Mouse (Mus musculus) intestine, postnatal 0 days (tissue): ENCODE measurements around the gene Aatk. TPM values are rescaled to one million over a fixed set of nuclear protein-coding genes. Genes with fewer than 3 reads are reported as not detected.
A peak's percentile ranks its signal among the peaks of the same experiment; 100 is the strongest.

Experiments
- ATAC-seq: fragments of 200-750 bp; cut with Nextera tagmentation; 2 replicates; pipeline ENCODE4 v1.8.0; 2017; ENCODE audit warnings: mild to moderate bottlenecking, moderate TSS enrichment, moderate library complexity
- H3K27ac ChIP-seq: fragments of 300-500 bp; sonication (generic); 2 replicates; pipeline ENCODE4 v1.5.1; 2014; ENCODE audit warnings: mild to moderate bottlenecking, low read depth, low read length, moderate library complexity
- H3K27me3 ChIP-seq: fragments of 300-500 bp; sonication (generic); replicated peaks from 2 replicates; pipeline ENCODE4 v1.6.1; 2014; ENCODE audit warnings: low read length, mixed read lengths; ENCODE audit not compliant: control insufficient read depth, insufficient read depth
- H3K36me3 ChIP-seq: fragments of 300-500 bp; sonication (generic); 2 replicates; pipeline ENCODE4 v1.6.1; 2014; ENCODE audit warnings: mild to moderate bottlenecking, moderate library complexity; ENCODE audit not compliant: control insufficient read depth, insufficient read depth
- H3K4me1 ChIP-seq: fragments of 300-500 bp; sonication (generic); replicated peaks from 2 replicates; pipeline ENCODE4 v1.6.1; 2014; ENCODE audit warnings: antibody characterized with exemption, low read length, mixed read lengths; ENCODE audit not compliant: control insufficient read depth, insufficient read depth
- H3K4me2 ChIP-seq: fragments of 300-500 bp; sonication (generic); replicated peaks from 2 replicates; pipeline ENCODE4 v1.6.1; 2014; ENCODE audit warnings: low read depth, mild to moderate bottlenecking, moderate library complexity
- H3K4me3 ChIP-seq: fragments of 300-500 bp; sonication (generic); 2 replicates; pipeline ENCODE4 v1.5.1; 2014; ENCODE audit warnings: low read depth, low read length
- H3K9ac ChIP-seq: fragments of 300-500 bp; sonication (generic); 2 replicates; pipeline ENCODE4 v1.6.1; 2014; ENCODE audit warnings: mild to moderate bottlenecking, low read depth, low read length
- H3K9me3 ChIP-seq: fragments of 300-500 bp; sonication (generic); 2 replicates; pipeline ENCODE4 v1.6.1; 2016; ENCODE audit warnings: mixed run types; ENCODE audit not compliant: control insufficient read depth
- CTCF ChIP-seq: sonication (generic); IDR thresholded peaks from 2 replicates; pipeline ENCODE4 v1.5.1; 2016; ENCODE audit warnings: low read depth, mild to moderate bottlenecking, control low read depth, antibody characterized with exemption, moderate library complexity
- WGBS: fragments of 180-500 bp; shearing (Covaris S2); extraction: QIAGEN DNeasy Blood & Tissue Kit; methylation state at CpG from one replicate; pipeline ENCODE4 v1.1.7; 2014; 5-methylcytosine and 5-hydroxymethylcytosine counted together
- polyA plus RNA-seq: library from polyadenylated mRNA; unstranded; fragments of >200 nt; fragmentation: Nextera tagmentation; extraction: Ambion mirVana; gene quantifications from 2 replicates; pipeline ENCODE4 v1.2.1, GENCODE M21; 2015

Gene Aatk
- polyA plus RNA-seq, 1 experiment from 2014 or later: 1.7 TPM

DNA sequence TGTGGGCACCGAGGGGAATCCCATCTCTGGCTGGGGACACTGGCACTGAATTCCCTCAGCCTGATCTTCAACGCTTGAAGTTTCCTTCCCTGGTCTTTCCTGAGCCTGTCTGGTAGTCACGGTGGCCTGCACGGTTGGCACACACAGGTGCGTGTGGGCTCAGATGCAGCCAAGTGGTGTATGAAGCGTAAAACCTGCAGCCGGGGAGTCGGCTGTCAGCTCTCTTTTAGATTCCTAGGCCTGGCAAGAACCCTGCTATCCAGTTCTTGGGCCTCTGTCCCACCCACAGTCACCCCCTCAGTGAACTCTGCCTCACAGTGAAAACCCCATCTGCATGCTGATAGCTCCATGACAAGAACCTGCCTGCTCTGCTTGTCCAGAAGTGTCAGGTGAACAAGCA is 13.7 kb upstream of the Aatk start:
- Histone ChIP-seq H3K9me3 (no peaks in the 10 kb centered on the region), H3K9ac (no peak overlapping the region), H3K4me1 (no peaks in the 10 kb centered on the region), H3K4me2 (no peak overlapping the region), H3K36me3 (peaks cover 16% of the 10 kb centered on the region; the same call in 1 of the 2 replicates), H3K27me3 (no peaks in the 10 kb centered on the region), H3K4me3 (no peak overlapping the region), H3K27ac (no peak overlapping the region)
- ATAC-seq: 0 out of 2 replicates have a peak, but pooled peaks have one; percentile 4
- 52% methylated on average over 8 of the region's 8 CpGs for WGBS
- TF ChIP-seq CTCF: no peak

GRCm38 (mm10) chr11:120055953-120056732 is 9.2 kb upstream of the Aatk start:
- H3K9ac ChIP-seq: no peak overlapping the region
- ATAC-seq: no peak
- no peak for TF ChIP-seq CTCF
- no peak overlapping the region for H3K4me2 ChIP-seq
- no peaks in the 10 kb centered on the region for H3K36me3 ChIP-seq
- no peaks in the 10 kb centered on the region for H3K4me1 ChIP-seq
- H3K9me3 ChIP-seq: no peaks in the 10 kb centered on the region
- no peak overlapping the region for H3K4me3 ChIP-seq
- no peak overlapping the region for H3K27ac ChIP-seq
- WGBS: 78% methylated on average over 12 of the region's 12 CpGs
- no peaks in the 10 kb centered on the region for H3K27me3 ChIP-seq

- Histone ChIP-seq H3K27me3 (peaks cover 1% of the 10 kb centered on the region; the same call in 1 of the 2 replicates), H3K27ac (no peak overlapping the region), H3K9ac (no peak overlapping the region), H3K9me3 (no peaks in the 10 kb centered on the region), H3K4me1 (no peaks in the 10 kb centered on the region), H3K4me2 (no peak overlapping the region), H3K36me3 (no peaks in the 10 kb centered on the region), H3K4me3 (no peak overlapping the region)
- WGBS: 82% methylated on average over 4 of the region's 4 CpGs
- ATAC-seq: no peak
- no peak for TF ChIP-seq CTCF
Observed at GRCm38 (mm10) chr11:120053846-120054245, 6.9 kb upstream of the Aatk start.

DNA sequence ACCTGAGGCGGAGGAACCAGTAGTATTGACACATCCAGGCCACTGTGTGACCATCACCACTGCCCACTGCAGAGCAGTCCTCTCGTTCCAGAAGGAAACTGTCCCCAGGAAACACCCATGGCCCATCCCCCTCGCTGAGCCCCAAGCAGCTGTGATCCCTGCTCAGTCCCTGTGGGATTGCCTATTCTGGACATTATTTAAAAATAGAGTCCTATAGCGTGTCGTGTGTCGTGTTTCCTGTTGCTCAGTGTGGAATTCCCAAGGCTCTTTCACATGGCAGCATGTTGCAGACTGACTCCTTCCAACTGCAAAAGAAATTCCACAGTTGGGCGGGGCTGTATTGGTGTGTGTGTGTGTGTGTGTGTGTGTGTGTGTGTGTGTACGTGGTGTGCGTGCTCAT is 5.3 kb upstream of the Aatk start:
- no peak overlapping the region for H3K4me2 ChIP-seq
- H3K4me1 ChIP-seq: no peaks in the 10 kb centered on the region
- no peak overlapping the region for H3K9ac ChIP-seq
- no peak for TF ChIP-seq CTCF
- peaks cover 17% of the 10 kb centered on the region; the same call in 1 of the 2 replicates for H3K27me3 ChIP-seq
- peak; percentile 19; the same call in 1 of the 2 replicates for ATAC-seq
- H3K36me3 ChIP-seq: no peaks in the 10 kb centered on the region
- 47% methylated on average over 9 of the region's 9 CpGs for WGBS
- no peak overlapping the region for H3K4me3 ChIP-seq
- no peak overlapping the region for H3K27ac ChIP-seq
- no peaks in the 10 kb centered on the region for H3K9me3 ChIP-seq

DNA sequence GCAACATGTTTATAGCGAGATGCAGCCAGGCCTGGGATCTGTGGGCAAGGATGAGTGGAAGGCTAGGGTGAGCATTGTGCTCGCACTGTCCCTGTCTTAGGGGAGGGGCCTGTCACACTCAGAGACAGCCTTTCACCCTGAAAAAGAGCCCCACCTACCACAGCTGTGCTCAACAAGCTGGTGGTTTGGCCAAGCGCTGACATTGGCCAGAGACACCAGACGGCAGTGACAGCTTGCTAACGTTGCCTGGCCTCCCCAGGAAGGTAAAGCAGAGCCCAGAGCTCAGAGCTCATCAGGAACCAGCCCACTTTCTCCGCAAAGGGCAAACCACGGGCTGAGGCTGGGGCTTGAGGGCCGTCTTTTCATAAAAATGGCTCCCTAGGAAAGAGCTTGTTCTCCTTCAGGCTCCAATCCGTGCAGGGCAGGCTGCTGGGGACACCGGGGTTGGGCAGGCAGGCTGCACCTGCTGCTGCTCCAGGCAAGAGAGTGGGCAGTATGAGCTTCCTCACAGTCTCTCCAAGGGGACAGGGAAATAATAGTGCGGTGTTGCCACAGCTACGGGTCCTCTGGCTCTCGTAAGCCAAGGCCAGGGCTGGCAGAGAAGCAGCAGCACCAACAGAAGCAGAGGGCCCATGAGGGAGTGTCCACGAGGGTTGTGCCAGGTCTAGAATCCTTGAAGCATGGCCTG is 4.3 kb upstream of the Aatk start:
- H3K27ac ChIP-seq: no peak overlapping the region
- H3K27me3 ChIP-seq: peaks cover 26% of the 10 kb centered on the region
- no peak overlapping the region for H3K9ac ChIP-seq
- TF ChIP-seq CTCF: no peak
- 54% methylated on average over 14 of the region's 14 CpGs for WGBS
- H3K9me3 ChIP-seq: no peaks in the 10 kb centered on the region
- H3K4me2 ChIP-seq: no peak overlapping the region
- no peaks in the 10 kb centered on the region for H3K4me1 ChIP-seq
- ATAC-seq: no peak
- H3K36me3 ChIP-seq: no peaks in the 10 kb centered on the region
- no peak overlapping the region for H3K4me3 ChIP-seq

DNA sequence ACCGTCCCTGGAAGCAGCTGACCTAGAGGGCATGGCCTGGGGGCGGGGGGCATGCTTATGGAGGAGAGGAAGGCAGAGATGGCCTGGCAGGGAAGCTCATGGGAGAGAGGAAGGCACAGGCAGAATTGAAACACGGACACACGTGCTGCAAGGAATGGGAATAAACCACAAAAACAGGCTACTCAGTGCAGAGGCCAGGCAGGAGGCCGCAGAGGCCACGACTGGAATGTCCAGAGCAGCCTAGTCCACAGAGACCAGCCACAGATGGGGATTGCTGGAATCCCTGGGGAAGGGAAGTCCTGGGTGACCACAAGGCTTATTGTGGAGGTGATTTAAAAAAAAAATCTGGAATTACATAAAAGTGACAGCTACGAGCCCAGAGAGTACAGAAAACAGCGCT is 2.1 kb upstream of the Aatk start:
- no peak overlapping the region for H3K4me3 ChIP-seq
- ATAC-seq: no peak
- no peak overlapping the region for H3K4me2 ChIP-seq
- H3K9ac ChIP-seq: no peak overlapping the region
- H3K36me3 ChIP-seq: no peaks in the 10 kb centered on the region
- no peaks in the 10 kb centered on the region for H3K4me1 ChIP-seq
- no peak overlapping the region for H3K27ac ChIP-seq
- no peak for TF ChIP-seq CTCF
- H3K27me3 ChIP-seq: peaks cover 30% of the 10 kb centered on the region
- H3K9me3 ChIP-seq: no peaks in the 10 kb centered on the region
- 87% methylated on average over 8 of the region's 8 CpGs for WGBS
